Comparison of ENCODE assay signal across 16 mouse cellular contexts in genomic region chr16:72411669-72412270, GRCm38 (mm10).
"Had no signal": no experiment of that assay in that cellular context is flagged by ENCODE, and none has a peak within 500 bp of the region (broad histone marks: within the 10 kb centered on the region; RNA-seq: fewer than 3 reads in every experiment).

No protein-coding gene starts in this region.

- DNase-seq: kidney, adult 8-10 months; kidney, postnatal 25 days; lung, embryonic 14.5 days; lung, postnatal 10 days; lung, postnatal 4 days; midbrain, embryonic 14.5 days; retina, postnatal 1 day; right cerebral cortex, postnatal 14 days; thymus, postnatal 36 days had no signal

- H3K27me3 ChIP-seq: hindbrain, embryonic 15.5 days; limb, embryonic 15.5 days; liver, embryonic 12.5 days; neural tube, embryonic 12.5 days had no signal

- H3K9ac ChIP-seq: hindbrain, embryonic 15.5 days; limb, embryonic 15.5 days; liver, embryonic 12.5 days; lung, embryonic 14.5 days; neural tube, embryonic 12.5 days had no signal

- H3K4me1 ChIP-seq: hindbrain, embryonic 15.5 days; limb, embryonic 15.5 days; liver, embryonic 12.5 days had no signal

- H3K4me2 ChIP-seq: hindbrain, embryonic 15.5 days; limb, embryonic 15.5 days; liver, embryonic 12.5 days; neural tube, embryonic 12.5 days had no signal

- ATAC-seq: inflammation-experienced regulatory T-cells, adult 6 months; intestine, postnatal 0 days; liver, embryonic 12.5 days had no signal

- H3K9me3 ChIP-seq: hindbrain, embryonic 15.5 days; limb, embryonic 15.5 days; liver, embryonic 12.5 days had no signal

- H3K4me3 ChIP-seq: hindbrain, embryonic 15.5 days; left cerebral cortex, adult 2 months; limb, embryonic 15.5 days; liver, embryonic 12.5 days; neural tube, embryonic 12.5 days had no signal

- H3K27ac ChIP-seq: hindbrain, embryonic 15.5 days; left cerebral cortex, adult 2 months; limb, embryonic 15.5 days; liver, embryonic 12.5 days; neural tube, embryonic 12.5 days had no signal

- H3K36me3 ChIP-seq: hindbrain, embryonic 15.5 days; limb, embryonic 15.5 days; liver, embryonic 12.5 days; neural tube, embryonic 12.5 days had no signal
